Mouse (Mus musculus): ENCODE measurements around the gene Cpeb2.

Cpeb2 gene

GRCm38 (mm10) chr5:43239141-43239835, 6.3 kb downstream of the Cpeb2 start:
- no peak for DNase-seq (ENCODE audit: low spot score in 2 of 2)

GRCm38 (mm10) chr5:43240729-43241128, 7.8 kb downstream of the Cpeb2 start:
- DNase-seq (ENCODE audit: low spot score in 2 of 2) = no peak

GRCm38 (mm10) chr5:43246236-43246635, 13.3 kb downstream of the Cpeb2 start:
- DNase-seq (ENCODE audit: low spot score in 2 of 2) = no peak

- no peak for DNase-seq (ENCODE audit: low spot score in 2 of 2)
Measured at GRCm38 (mm10) chr5:43246954-43247353, 14.0 kb downstream of the Cpeb2 start.

GRCm38 (mm10) chr5:43248001-43248430, 15.0 kb downstream of the Cpeb2 start:
- no peak for DNase-seq (ENCODE audit: low spot score in 2 of 2)

GRCm38 (mm10) chr5:43257490-43257889, 24.5 kb downstream of the Cpeb2 start:
- no peak for DNase-seq (ENCODE audit: low spot score in 2 of 2)

GRCm38 (mm10) chr5:43258472-43259142, 25.6 kb downstream of the Cpeb2 start:
- no peak for DNase-seq (ENCODE audit: low spot score in 2 of 2)

GRCm38 (mm10) chr5:43261814-43262213, 28.8 kb downstream of the Cpeb2 start:
- no peak for DNase-seq (ENCODE audit: low spot score in 2 of 2)

- DNase-seq (ENCODE audit: low spot score in 2 of 2) = no peak
Measured at GRCm38 (mm10) chr5:43263951-43264350, 31.0 kb downstream of the Cpeb2 start.

- DNase-seq (ENCODE audit: low spot score in 2 of 2) = no peak
Measured at GRCm38 (mm10) chr5:43264696-43265095, 31.7 kb downstream of the Cpeb2 start.

GRCm38 (mm10) chr5:43277982-43278381, 45.0 kb downstream of the Cpeb2 start:
- no peak for DNase-seq (ENCODE audit: low spot score in 2 of 2)

GRCm38 (mm10) chr5:43279774-43280173, 46.8 kb downstream of the Cpeb2 start:
- DNase-seq (ENCODE audit: low spot score in 2 of 2) = no peak

GRCm38 (mm10) chr5:43285756-43286155, 52.8 kb downstream of the Cpeb2 start:
- DNase-seq (ENCODE audit: low spot score in 2 of 2) = peak; percentile 28 to 40

- no peak for DNase-seq (ENCODE audit: low spot score in 2 of 2)
Measured at GRCm38 (mm10) chr5:43289752-43290446, 56.9 kb downstream of the Cpeb2 start.

GRCm38 (mm10) chr5:43293136-43293535, 60.2 kb downstream of the Cpeb2 start:
- no peak for DNase-seq (ENCODE audit: low spot score in 2 of 2)

- DNase-seq (ENCODE audit: low spot score in 2 of 2) = no peak
Measured at GRCm38 (mm10) chr5:43297459-43297858, 64.5 kb downstream of the Cpeb2 start.

- DNase-seq (ENCODE audit: low spot score in 2 of 2) = no peak
Measured at GRCm38 (mm10) chr5:43298975-43299374, 66.0 kb downstream of the Cpeb2 start.

- no peak for DNase-seq (ENCODE audit: low spot score in 2 of 2)
Measured at GRCm38 (mm10) chr5:43300076-43300475, 67.1 kb downstream of the Cpeb2 start.

GRCm38 (mm10) chr5:43300979-43301378, 68.0 kb downstream of the Cpeb2 start:
- DNase-seq (ENCODE audit: low spot score in 2 of 2) = no peak

- DNase-seq (ENCODE audit: low spot score in 2 of 2) = no peak
Measured at GRCm38 (mm10) chr5:43303504-43303903, 70.5 kb downstream of the Cpeb2 start.

GRCm38 (mm10) chr5:43305449-43305848, 72.5 kb downstream of the Cpeb2 start:
- no peak for DNase-seq (ENCODE audit: low spot score in 2 of 2)

GRCm38 (mm10) chr5:43309961-43310360, 77.0 kb downstream of the Cpeb2 start:
- no peak for DNase-seq (ENCODE audit: low spot score in 2 of 2)

Measured in right cerebral cortex, postnatal 10 days (tissue).